Comparison of ENCODE assay signal across 27 mouse cellular contexts in genomic region chr11:107064590-107064989, GRCm38 (mm10). TPM values are rescaled to one million over a fixed set of nuclear protein-coding genes. Genes with fewer than 3 reads are reported as not detected.
DNase-seq lines count a peak whose midpoint lies in the region; ATAC-seq and TF ChIP-seq lines count a peak whose summit lies in the region.
"Had no signal": no experiment of that assay in that cellular context is flagged by ENCODE, and none has a peak within 500 bp of the region (broad histone marks: within the 10 kb centered on the region; RNA-seq: fewer than 3 reads in every experiment).

No protein-coding gene starts in this region.

- no peak for TF ChIP-seq CTCF in forebrain, postnatal 0 days (IDR thresholded peaks at IDR 0.05; ENCODE audit: low read depth)

- no peak overlapping the region for H3K4me3 ChIP-seq in forebrain, postnatal 0 days (ENCODE audit: low read depth, low read length)
- no peak overlapping the region for H3K4me3 ChIP-seq in forebrain, embryonic 11.5 days (ENCODE audit: low read depth, low read length)
- H3K4me3 ChIP-seq: forebrain, embryonic 10.5 days; heart, adult 2 months; heart, embryonic 10.5 days; heart, embryonic 13.5 days had no signal

- no peaks in the 10 kb centered on the region for H3K27me3 ChIP-seq in forebrain, postnatal 0 days (ENCODE audit: insufficient read depth, low read length)
- no peaks in the 10 kb centered on the region for H3K27me3 ChIP-seq in forebrain, embryonic 11.5 days (ENCODE audit: control insufficient read depth, insufficient read depth, low read length)
- H3K27me3 ChIP-seq: CH12.LX; heart, embryonic 13.5 days had no signal

- no peaks in the 10 kb centered on the region for H3K9me3 ChIP-seq in forebrain, postnatal 0 days (ENCODE audit: low read length)
- H3K9me3 ChIP-seq in forebrain, embryonic 11.5 days (ENCODE audit: control insufficient read depth, low read length): no peaks in the 10 kb centered on the region
- H3K9me3 ChIP-seq: forebrain, embryonic 10.5 days; G1E; heart, embryonic 10.5 days; heart, embryonic 13.5 days had no signal

- H3K9ac ChIP-seq in forebrain, postnatal 0 days: no peak overlapping the region
- no peak overlapping the region for H3K9ac ChIP-seq in forebrain, embryonic 11.5 days (ENCODE audit: low read length)
- H3K9ac ChIP-seq: heart, embryonic 13.5 days; hindbrain, embryonic 14.5 days had no signal

- ATAC-seq in forebrain, postnatal 0 days: no peak
- no peak for ATAC-seq in forebrain, embryonic 11.5 days (replicated peaks; ENCODE audit: low FRiP score)
- ATAC-seq: forebrain, embryonic 16.5 days; hindbrain, postnatal 0 days; inflammation-experienced regulatory T-cells, adult 6 months; intestine, embryonic 16.5 days had no signal

- no peak overlapping the region for H3K4me2 ChIP-seq in forebrain, postnatal 0 days (ENCODE audit: low read depth)
- no peak overlapping the region for H3K4me2 ChIP-seq in forebrain, embryonic 11.5 days (ENCODE audit: low read depth, low read length, severe bottlenecking)
- H3K4me2 ChIP-seq: heart, embryonic 13.5 days; hindbrain, embryonic 14.5 days had no signal

- DNase-seq in forebrain, postnatal 0 days: peak; percentile 36
- DNase-seq in forebrain, embryonic 11.5 days (ENCODE audit: low spot score): no peak
- peak; percentile 4 for DNase-seq in retina, postnatal 1 day
- DNase-seq in retina, embryonic 14.5 days (ENCODE audit: low spot score): no peak
- DNase-seq in telencephalon, adult 2 months (ENCODE audit: low read depth, low spot score): peak; percentile 47
- DNase-seq in kidney, adult 9 months: no peak
- DNase-seq: adrenal gland, adult 2 months; B cell, adult 2 months; cerebellum, adult 18-20 months; cerebellum, adult 9-10 months; cerebellum, postnatal 14 days; gastrocnemius, postnatal 10 days; gastrocnemius, postnatal 36 days; heart, adult 2 months; heart, postnatal 14 days; heart, postnatal 4 days had no signal

- WGBS in forebrain, postnatal 0 days: 79% methylated on average over 1 of the region's 1 CpGs
- WGBS in forebrain, embryonic 11.5 days: 93% methylated on average over 1 of the region's 1 CpGs

- peaks cover 78% of the 10 kb centered on the region for H3K36me3 ChIP-seq in forebrain, postnatal 0 days (ENCODE audit: insufficient read depth)
- peaks cover 21% of the 10 kb centered on the region; the same call in 1 of the 2 replicates for H3K36me3 ChIP-seq in forebrain, embryonic 11.5 days (ENCODE audit: control insufficient read depth, insufficient read depth, low read length)

- H3K4me1 ChIP-seq in forebrain, postnatal 0 days (ENCODE audit: insufficient read depth): no peaks in the 10 kb centered on the region
- no peaks in the 10 kb centered on the region for H3K4me1 ChIP-seq in forebrain, embryonic 11.5 days (replicated peaks; ENCODE audit: control insufficient read depth, insufficient read depth, low read length)
- H3K4me1 ChIP-seq: forebrain, embryonic 10.5 days; heart, embryonic 10.5 days; heart, embryonic 13.5 days had no signal

- H3K27ac ChIP-seq in forebrain, postnatal 0 days (ENCODE audit: low read depth, low read length): 0 out of 2 replicates have a peak overlapping the region, but pooled peaks have one; percentile 21
- no peak overlapping the region for H3K27ac ChIP-seq in forebrain, embryonic 11.5 days (ENCODE audit: low read depth, low read length)
- H3K27ac ChIP-seq: forebrain, embryonic 10.5 days; heart, adult 2 months; heart, embryonic 10.5 days; heart, embryonic 13.5 days; hindbrain, embryonic 14.5 days; hindbrain, postnatal 0 days had no signal

RNA-seq across cellular contexts. Expression of gene 1810010H24Rik, which starts 39.1 kb away (rescaled TPM):
- 8.7 and 9.7 TPM in 2 replicates for total RNA-seq in forebrain, postnatal 0 days (2014; rRNA removed)
- polyA plus RNA-seq in forebrain, postnatal 0 days (2015; fragmentation: Nextera tagmentation; extraction: Ambion mirVana): 9.5 and 10.0 TPM in 2 replicates
- polyA plus RNA-seq in forebrain, embryonic 11.5 days (2014; fragmentation: Nextera tagmentation; extraction: Ambion mirVana): 2.5 and 4.2 TPM in 2 replicates
- total RNA-seq: granulocyte monocyte progenitor cell, adult 5-6 weeks had no signal

Comparison
In these comparisons a context has a peak if more than half of its experiments do, and no peak if none do; other contexts are left out.
1. DNase-seq: peak in forebrain, postnatal 0 days (single experiment), retina, postnatal 1 day (single experiment) and telencephalon, adult 2 months (single experiment); none in forebrain, embryonic 11.5 days (single experiment), retina, embryonic 14.5 days (single experiment) and kidney, adult 9 months (single experiment).